ENCODE assay signal across 9 mouse cellular contexts in the genomic region with DNA sequence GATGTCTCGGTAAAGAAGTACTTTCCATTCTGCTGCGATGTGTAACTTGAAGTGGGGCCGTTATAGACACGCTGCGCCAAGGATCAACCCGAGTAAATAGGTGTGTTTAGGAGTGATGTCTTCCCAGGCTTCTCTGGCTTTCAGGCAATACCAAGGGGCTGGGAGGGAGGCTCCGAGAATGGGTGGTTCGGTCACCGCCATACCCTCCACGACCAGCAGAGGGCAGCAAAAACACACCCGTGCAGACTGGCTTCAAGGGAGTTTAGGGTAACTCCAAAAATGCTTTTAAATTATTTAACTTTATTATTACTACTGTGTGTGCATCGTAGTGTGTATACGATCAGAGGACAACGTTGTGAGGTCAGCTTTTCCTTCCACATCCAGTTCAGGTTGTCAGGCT. TPM values are rescaled to one million over a fixed set of nuclear protein-coding genes. Genes with fewer than 3 reads are reported as not detected.
DNase-seq lines count a peak whose midpoint lies in the region; ATAC-seq lines count a peak whose summit lies in the region.
"Had no signal": no experiment of that assay in that cellular context is flagged by ENCODE, and none has a peak within 500 bp of the region (broad histone marks: within the 10 kb centered on the region; RNA-seq: fewer than 3 reads in every experiment).

No protein-coding gene starts in this region.

- no peak overlapping the region for H3K27ac ChIP-seq in forebrain, embryonic 11.5 days (ENCODE audit: low read depth, low read length)
- H3K27ac ChIP-seq in hindbrain, embryonic 11.5 days (ENCODE audit: low read depth, low read length) = no peak overlapping the region
- H3K27ac ChIP-seq: midbrain, embryonic 12.5 days had no signal

- WGBS in forebrain, embryonic 11.5 days = 12% methylated on average over 14 of the region's 14 CpGs
- WGBS in hindbrain, embryonic 11.5 days = 11% methylated on average over 14 of the region's 14 CpGs

- H3K4me2 ChIP-seq in forebrain, embryonic 11.5 days (ENCODE audit: low read depth, low read length, severe bottlenecking) = no peak overlapping the region
- H3K4me2 ChIP-seq in hindbrain, embryonic 11.5 days (replicated peaks; ENCODE audit: low read depth, low read length) = no peak overlapping the region
- H3K4me2 ChIP-seq: midbrain, embryonic 12.5 days had no signal

- H3K27me3 ChIP-seq in forebrain, embryonic 11.5 days (ENCODE audit: control insufficient read depth, insufficient read depth, low read length) = no peaks in the 10 kb centered on the region
- H3K27me3 ChIP-seq in hindbrain, embryonic 11.5 days (ENCODE audit: control insufficient read depth, insufficient read depth, low read length) = no peaks in the 10 kb centered on the region

- ATAC-seq in forebrain, embryonic 11.5 days (replicated peaks; ENCODE audit: low FRiP score) = no peak
- no peak for ATAC-seq in hindbrain, embryonic 11.5 days (ENCODE audit: low FRiP score)
- peak; percentile 75 for ATAC-seq in megakaryocyte progenitor cell, adult 5-6 weeks (replicated peaks; ENCODE audit: poor library complexity)

- DNase-seq in MN1 (ENCODE audit: low spot score) = peak; percentile 63
- DNase-seq in c-Kit-negative CD71-positive TER-119-positive erythroid progenitor cells, embryonic 14.5 days (ENCODE audit: low read depth, low spot score) = peak; percentile 55
- DNase-seq in forebrain, embryonic 11.5 days (ENCODE audit: low spot score) = peak; percentile 92
- peak; percentile 94 for DNase-seq in hindbrain, embryonic 11.5 days (ENCODE audit: low spot score)
- peak; percentile 90 to 97 for DNase-seq in left cerebral cortex, adult 18-20 months (ENCODE audit: low spot score in 2 of 2)
- peak; percentile 91 for DNase-seq in right cerebral cortex, postnatal 14 days
- DNase-seq in urinary bladder, postnatal 4 days (ENCODE audit: low spot score in 2 of 2) = peak; percentile 79 to 94

- H3K36me3 ChIP-seq in forebrain, embryonic 11.5 days (ENCODE audit: control insufficient read depth, insufficient read depth, low read length) = no peaks in the 10 kb centered on the region
- H3K36me3 ChIP-seq in hindbrain, embryonic 11.5 days (ENCODE audit: control insufficient read depth, insufficient read depth, low read length) = no peaks in the 10 kb centered on the region
- H3K36me3 ChIP-seq: midbrain, embryonic 12.5 days had no signal

- H3K4me3 ChIP-seq in forebrain, embryonic 11.5 days (ENCODE audit: low read depth, low read length) = no peak overlapping the region
- no peak overlapping the region for H3K4me3 ChIP-seq in hindbrain, embryonic 11.5 days (ENCODE audit: low read depth, low read length)
- H3K4me3 ChIP-seq: midbrain, embryonic 12.5 days had no signal

- no peaks in the 10 kb centered on the region for H3K9me3 ChIP-seq in forebrain, embryonic 11.5 days (ENCODE audit: control insufficient read depth, low read length)
- no peaks in the 10 kb centered on the region for H3K9me3 ChIP-seq in hindbrain, embryonic 11.5 days (ENCODE audit: control insufficient read depth, low read length)
- H3K9me3 ChIP-seq: midbrain, embryonic 12.5 days had no signal

- H3K9ac ChIP-seq in forebrain, embryonic 11.5 days (ENCODE audit: low read length) = no peak overlapping the region
- no peak overlapping the region for H3K9ac ChIP-seq in hindbrain, embryonic 11.5 days (ENCODE audit: low read depth, low read length)
- H3K9ac ChIP-seq: midbrain, embryonic 12.5 days had no signal

- peaks cover 1% of the 10 kb centered on the region; the same call in 1 of the 2 replicates for H3K4me1 ChIP-seq in forebrain, embryonic 11.5 days (replicated peaks; ENCODE audit: control insufficient read depth, insufficient read depth, low read length)
- H3K4me1 ChIP-seq in hindbrain, embryonic 11.5 days (replicated peaks; ENCODE audit: control insufficient read depth, insufficient read depth, low read length) = no peaks in the 10 kb centered on the region

RNA-seq across cellular contexts. Expression of gene Ssr1, which starts 24.7 kb away (rescaled TPM):
- 112 and 118 TPM in 2 replicates for polyA plus RNA-seq in forebrain, embryonic 11.5 days (2014; fragmentation: Nextera tagmentation; extraction: Ambion mirVana)
- polyA plus RNA-seq in hindbrain, embryonic 11.5 days (2014; fragmentation: Nextera tagmentation; extraction: Ambion mirVana) = 91.2 and 110 TPM in 2 replicates
- total RNA-seq in left cerebral cortex, adult 18-20 months (2021) = 10 to 100 TPM; 83.1 to 98.6 TPM
- total RNA-seq in megakaryocyte progenitor cell, adult 5-6 weeks (2015) = 186 and 238 TPM in 2 replicates
- total RNA-seq in megakaryocyte progenitor cell, adult 5-6 weeks (2017) = 247 and 275 TPM in 2 replicates
